Mouse (Mus musculus): ENCODE results near the gene Raver2. TPM values are rescaled to one million over a fixed set of nuclear protein-coding genes. Genes with fewer than 3 reads are reported as not detected.

Raver2 gene
- polyA plus RNA-seq (2014; fragmentation: Illumina TruSeq; extraction: RNeasy Lipid Tissue Mini Kit (QIAGEN cat#74804); ENCODE audit: insufficient read depth, low read depth, low replicate concordance), result 11.5 TPM

DNA sequence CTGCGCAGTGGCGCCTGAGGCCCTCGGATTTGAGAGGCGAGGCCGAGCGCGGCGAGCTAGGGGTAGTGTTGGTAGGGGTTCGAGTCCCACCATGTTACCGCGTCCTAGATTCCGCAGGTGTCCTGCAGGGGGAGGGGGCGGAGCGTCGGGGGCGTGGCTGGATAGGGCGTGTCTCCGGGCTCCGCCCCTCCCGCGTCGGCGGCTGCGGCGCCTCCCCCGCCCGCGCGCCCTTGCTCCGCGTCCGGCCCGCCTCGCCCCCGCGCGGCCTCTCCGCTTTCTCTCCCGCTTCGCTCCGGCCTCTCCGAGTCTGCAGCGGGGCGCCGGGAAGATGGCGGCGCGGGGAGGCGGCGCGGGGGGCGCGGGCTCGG lies at the start of gene Raver2:
Gene Raver2 (plus strand): TSS at position 198 of the 368 bp plus-strand sequence.

DNA sequence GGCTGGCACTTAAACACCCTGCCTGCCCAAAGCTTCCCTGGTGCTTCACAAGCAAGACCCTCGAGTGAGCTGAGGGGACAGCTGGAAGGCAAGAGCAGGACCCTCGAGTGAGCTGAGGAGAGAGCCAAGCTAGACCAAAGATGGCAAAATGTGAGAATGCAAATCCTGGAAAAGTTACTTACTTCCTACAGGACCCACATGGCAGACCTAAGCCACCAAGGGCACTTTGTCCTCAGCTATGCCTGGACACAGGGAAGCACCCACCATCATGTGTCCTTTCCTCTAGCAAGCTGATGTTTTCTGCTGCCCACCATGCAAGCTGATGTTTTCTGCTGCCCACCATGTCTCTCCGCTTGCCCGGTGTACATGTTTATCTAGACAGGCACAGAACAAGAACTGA lies 48.2 kb upstream of the Raver2 start, which contains the start of gene Gm10577:
Gene Gm10577 (minus strand): TSS at position 101 of the 400 bp plus-strand sequence.

Other genes starting within 250 kb of the Raver2 start
- not detected for gene Gm10577, start 48.3 kb upstream of the Raver2 start, polyA plus RNA-seq (2014; fragmentation: Illumina TruSeq; extraction: RNeasy Lipid Tissue Mini Kit (QIAGEN cat#74804); ENCODE audit: insufficient read depth, low read depth, low replicate concordance)
- 47.0 TPM for gene Jak1, start 196.3 kb downstream of the Raver2 start, polyA plus RNA-seq (2014; fragmentation: Illumina TruSeq; extraction: RNeasy Lipid Tissue Mini Kit (QIAGEN cat#74804); ENCODE audit: insufficient read depth, low read depth, low replicate concordance)